Mouse (Mus musculus) C2C12 (cell line): ENCODE measurements around the gene Egln3. TPM values are rescaled to one million over a fixed set of nuclear protein-coding genes. Genes with fewer than 3 reads are reported as not detected.
A peak's percentile ranks its signal among the peaks of the same experiment; 100 is the strongest.

Experiments used
- H3K27me3 ChIP-seq: one replicate; pipeline ENCODE4 v1.6.1; 2011; ENCODE audit not compliant: control insufficient read depth, insufficient read depth, insufficient read length
- H3K36me3 ChIP-seq: one replicate; pipeline ENCODE4 v1.6.1; 2011; ENCODE audit not compliant: control insufficient read depth, insufficient read depth
- H3K4me3 ChIP-seq: one replicate; pipeline ENCODE4 v1.5.1; 2011; ENCODE audit warnings: mild to moderate bottlenecking, control low read depth; ENCODE audit not compliant: poor library complexity, insufficient read depth, severe bottlenecking
- H3K79me2 ChIP-seq: one replicate; pipeline ENCODE4 v1.6.1; 2011; ENCODE audit not compliant: control insufficient read depth, insufficient read depth
- H3K79me3 ChIP-seq: one replicate; pipeline ENCODE4 v1.6.1; 2011; ENCODE audit warnings: low read depth, control low read depth
- H3ac ChIP-seq: one replicate; pipeline ENCODE3; 2011; ENCODE audit warnings: low read depth; ENCODE audit not compliant: control insufficient read depth, insufficient read length
- CEBPB ChIP-seq: IDR thresholded peaks from one replicate; pipeline ENCODE4 v1.6.1; 2011; ENCODE audit warnings: low read depth, mild to moderate bottlenecking, control low read depth, moderate library complexity
- CTCF ChIP-seq: IDR thresholded peaks from one replicate; pipeline ENCODE4 v1.5.1; 2011; ENCODE audit not compliant: control insufficient read depth, insufficient read depth, insufficient read length
- FOSL1 ChIP-seq: IDR thresholded peaks from one replicate; pipeline ENCODE4 v1.8.0; 2011; ENCODE audit warnings: mild to moderate bottlenecking, low read length; ENCODE audit not compliant: poor library complexity, insufficient read depth, severe bottlenecking
- MAX ChIP-seq: IDR thresholded peaks from one replicate; pipeline ENCODE4 v1.6.1; 2011; ENCODE audit warnings: mild to moderate bottlenecking, control low read depth
- MYOD1 ChIP-seq: IDR thresholded peaks from one replicate; pipeline ENCODE4 v1.6.1; 2011; ENCODE audit warnings: low read depth; ENCODE audit not compliant: control insufficient read depth, insufficient read length
- MYOG ChIP-seq: IDR thresholded peaks from one replicate; pipeline ENCODE4 v1.6.1; 2011; ENCODE audit not compliant: control insufficient read depth, insufficient read length; ENCODE audit errors: extremely low read depth
- USF1 ChIP-seq: IDR thresholded peaks from one replicate; pipeline ENCODE4 v1.6.1; 2011; ENCODE audit warnings: low read depth, mild to moderate bottlenecking, control low read depth, moderate library complexity
- polyA plus RNA-seq: library from polyadenylated mRNA; unstranded; fragments of >200 nt; fragmentation: generic; extraction: Trizol; gene quantifications from one replicate; pipeline ENCODE4 v1.2.1, GENCODE M21; 2012; ENCODE audit warnings: missing spikeins

Gene Egln3
- polyA plus RNA-seq, 1 experiment, result 46.5 TPM

DNA sequence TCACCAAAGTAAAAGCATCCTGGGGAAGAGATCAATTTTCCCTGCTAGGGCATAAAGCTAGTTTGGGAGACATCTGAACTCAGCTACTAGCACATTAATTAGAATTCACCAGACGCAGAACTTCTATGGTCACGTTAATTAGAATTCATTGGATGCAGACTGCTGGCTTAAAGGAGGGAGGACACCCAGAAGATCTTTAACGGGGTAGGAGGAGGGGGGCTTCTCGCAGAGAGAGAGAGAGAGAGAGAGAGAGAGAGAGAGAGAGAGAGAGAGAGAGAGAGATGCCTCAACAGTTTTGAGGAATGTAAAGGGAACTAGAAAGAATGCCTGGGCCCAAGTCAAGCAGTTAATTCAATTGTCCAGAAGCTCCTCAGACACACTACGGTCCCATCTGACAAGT lies 9.5 kb downstream of the Egln3 start:
- Histone ChIP-seq H3K79me2 (peaks cover 92% of the 10 kb centered on the region), H3K4me3 (no peak overlapping the region), H3K79me3 (peaks cover 54% of the 10 kb centered on the region), H3K36me3 (no peaks in the 10 kb centered on the region), H3ac (no peak overlapping the region), H3K27me3 (no peaks in the 10 kb centered on the region)
- TF ChIP-seq CEBPB (no peak), MYOD1 (no peak)

DNA sequence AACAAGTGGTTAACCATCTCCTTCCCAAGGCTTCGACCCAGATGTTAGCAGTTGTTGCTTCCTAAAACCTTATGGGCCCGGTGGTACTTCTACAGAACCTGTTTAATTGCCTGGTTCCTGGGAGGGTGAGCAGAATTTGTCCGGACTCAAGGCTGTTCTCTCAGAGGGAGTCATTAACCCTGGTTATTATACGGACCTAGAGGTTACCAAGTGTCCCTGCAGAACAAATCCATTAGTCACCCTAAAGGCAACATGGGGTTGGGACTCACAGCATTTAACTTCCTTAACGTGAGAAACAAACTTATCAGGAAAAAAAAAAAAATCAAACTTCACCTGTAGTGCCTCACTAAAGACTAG lies 11.4 kb downstream of the Egln3 start:
- H3K27me3 ChIP-seq, result no peaks in the 10 kb centered on the region
- peaks cover 84% of the 10 kb centered on the region for H3K79me2 ChIP-seq
- no peaks in the 10 kb centered on the region for H3K36me3 ChIP-seq
- no peak overlapping the region for H3ac ChIP-seq
- TF ChIP-seq FOSL1 (no peak), USF1 (no peak), CTCF (no peak), MAX (no peak), MYOG (no peak), CEBPB (no peak), MYOD1 (no peak)
- H3K4me3 ChIP-seq, result no peak overlapping the region
- H3K79me3 ChIP-seq, result peaks cover 52% of the 10 kb centered on the region

DNA sequence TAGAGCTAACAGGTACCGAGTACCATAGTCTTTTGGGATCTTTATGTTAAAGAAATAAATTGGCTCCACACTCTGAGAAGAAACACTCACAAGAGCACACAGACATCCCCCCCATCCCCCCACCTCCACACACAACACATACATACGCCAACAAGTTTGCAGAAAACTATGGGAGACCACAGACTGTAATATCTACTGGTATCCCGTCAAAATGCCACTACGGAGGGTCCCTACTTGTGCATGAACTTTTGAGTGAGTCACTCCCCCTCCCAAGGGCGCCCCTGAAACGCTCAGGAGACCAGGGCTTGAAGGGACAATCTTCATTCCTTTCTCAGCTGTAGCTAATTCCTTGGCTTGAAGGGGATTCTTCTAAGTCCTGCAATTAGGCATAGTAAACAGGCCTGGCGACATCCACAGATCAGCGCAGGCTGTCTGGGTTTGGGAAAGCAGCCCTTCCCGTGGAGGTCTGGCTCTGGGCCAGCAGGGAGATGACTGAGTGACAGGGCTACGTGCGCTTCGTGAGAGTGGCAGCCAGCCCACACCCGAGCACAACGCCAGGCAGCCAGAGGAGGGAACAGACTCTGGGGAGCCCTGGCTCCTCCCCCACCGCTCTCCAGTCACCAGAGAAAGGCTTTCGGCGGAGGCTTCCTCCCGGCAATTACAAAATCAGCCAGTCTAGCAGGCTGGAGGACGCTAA lies 11.9 kb downstream of the Egln3 start:
- Histone ChIP-seq H3ac (peak overlapping the region; percentile 55), H3K79me3 (peaks cover 48% of the 10 kb centered on the region), H3K36me3 (no peaks in the 10 kb centered on the region), H3K4me3 (no peak overlapping the region), H3K27me3 (no peaks in the 10 kb centered on the region), H3K79me2 (peaks cover 79% of the 10 kb centered on the region)
- TF ChIP-seq MAX (peak; percentile 62), MYOG (no peak), CEBPB (peak; percentile 0)

DNA sequence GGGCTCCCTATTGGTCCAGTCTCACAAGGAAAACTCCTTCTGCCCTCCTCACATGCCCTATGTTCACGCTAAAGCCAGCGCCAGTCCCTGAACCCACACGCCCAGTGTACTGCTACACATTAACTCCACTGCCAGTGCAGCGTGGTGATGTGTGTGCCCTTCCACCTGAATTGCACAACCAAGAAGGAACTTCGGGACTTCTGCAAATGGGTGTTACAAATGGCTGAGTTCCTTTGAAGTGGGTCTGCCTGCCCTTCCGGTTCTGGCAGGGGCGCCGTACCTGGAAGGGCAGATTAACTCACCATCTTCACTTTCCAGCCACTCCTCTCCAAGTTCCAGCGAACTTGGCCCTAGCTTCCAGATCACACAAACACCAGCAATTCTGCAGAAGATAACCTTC lies 12.5 kb downstream of the Egln3 start:
- Histone ChIP-seq H3K79me2 (peaks cover 79% of the 10 kb centered on the region), H3K79me3 (peaks cover 45% of the 10 kb centered on the region), H3K36me3 (no peaks in the 10 kb centered on the region), H3K27me3 (no peaks in the 10 kb centered on the region), H3ac (no peak overlapping the region), H3K4me3 (no peak overlapping the region)
- no peak for TF ChIP-seq MAX
- no peak for TF ChIP-seq FOSL1
- no peak for TF ChIP-seq USF1
- no peak for TF ChIP-seq CEBPB
- no peak for TF ChIP-seq MYOD1
- TF ChIP-seq MYOG, result no peak
- no peak for TF ChIP-seq CTCF

DNA sequence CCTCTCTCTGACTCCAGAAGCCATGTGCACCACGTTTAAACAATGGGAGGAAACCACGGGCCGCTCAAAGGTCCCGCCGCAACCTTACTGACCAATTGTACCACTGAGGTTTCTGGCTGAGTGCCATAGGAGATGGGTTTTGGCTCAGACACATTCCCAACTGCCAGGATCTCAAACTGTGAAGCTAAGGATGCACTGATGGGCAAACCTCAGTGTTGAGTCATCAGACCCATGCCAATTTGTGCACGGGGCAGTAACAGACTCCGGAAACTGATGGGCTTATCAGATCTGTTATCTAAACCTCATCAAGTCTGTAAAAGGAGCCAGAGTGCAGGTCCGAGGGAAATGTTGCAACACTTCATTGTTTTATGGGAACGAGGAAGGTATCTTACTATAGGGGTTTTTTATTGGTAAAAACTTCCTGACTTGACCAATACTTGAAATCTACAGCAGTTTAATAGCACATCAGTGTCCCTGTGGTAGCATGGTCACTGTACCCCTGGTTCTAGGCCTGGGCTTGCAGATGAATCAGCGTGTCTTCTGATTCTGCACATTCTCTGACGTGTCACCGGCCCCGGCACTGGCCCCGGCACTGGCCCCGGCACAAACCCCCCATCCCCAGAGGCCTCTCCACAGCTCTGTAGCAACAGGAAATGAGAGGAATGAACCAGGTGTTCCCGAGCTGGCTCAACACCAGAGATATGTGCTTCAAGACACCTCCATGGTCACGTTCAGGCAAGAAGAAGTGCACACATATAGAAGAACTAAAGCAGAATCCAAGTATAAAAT lies 15.7 kb downstream of the Egln3 start:
- Histone ChIP-seq H3K27me3 (no peaks in the 10 kb centered on the region), H3K79me3 (peaks cover 27% of the 10 kb centered on the region), H3K36me3 (peaks cover 10% of the 10 kb centered on the region), H3ac (no peak overlapping the region), H3K79me2 (peaks cover 70% of the 10 kb centered on the region), H3K4me3 (no peak overlapping the region)
- no peak for TF ChIP-seq CTCF
- no peak for TF ChIP-seq MYOG
- peak; percentile 84 for TF ChIP-seq FOSL1
- peak; percentile 80 for TF ChIP-seq MYOD1
- TF ChIP-seq CEBPB, result peak; percentile 94
- peak; percentile 42 for TF ChIP-seq USF1
- TF ChIP-seq MAX, result peak; percentile 81
